Mouse (Mus musculus) liver, embryonic 16.5 days (tissue): ENCODE measurements around the gene Strn4. TPM values are rescaled to one million over a fixed set of nuclear protein-coding genes. Genes with fewer than 3 reads are reported as not detected.
A peak's percentile ranks its signal among the peaks of the same experiment; 100 is the strongest.

Experiments
- ATAC-seq: fragments of 200-750 bp; cut with Nextera tagmentation; 2 replicates; pipeline ENCODE4 v1.8.0; 2017; ENCODE audit warnings: low read depth, mild to moderate bottlenecking, moderate number of reproducible peaks, moderate library complexity
- H3K27ac ChIP-seq: fragments of 300-500 bp; sonication (generic); 2 replicates; pipeline ENCODE4 v1.5.1; 2014; ENCODE audit warnings: mild to moderate bottlenecking, low read length
- H3K27me3 ChIP-seq: fragments of 300-500 bp; sonication (generic); 2 replicates; pipeline ENCODE4 v1.6.1; 2014; ENCODE audit warnings: low read depth, low read length, mixed read lengths; ENCODE audit not compliant: control insufficient read depth, insufficient read depth
- H3K36me3 ChIP-seq: fragments of 300-500 bp; sonication (generic); 2 replicates; pipeline ENCODE4 v1.6.1; 2014; ENCODE audit warnings: mild to moderate bottlenecking; ENCODE audit not compliant: control insufficient read depth, insufficient read depth
- H3K4me1 ChIP-seq: fragments of 300-500 bp; sonication (generic); 2 replicates; pipeline ENCODE4 v1.6.1; 2014; ENCODE audit warnings: low read depth, low read length, mixed read lengths; ENCODE audit not compliant: control insufficient read depth
- H3K4me2 ChIP-seq: fragments of 300-500 bp; sonication (generic); 2 replicates; pipeline ENCODE4 v1.6.1; 2014; ENCODE audit warnings: low read depth, low read length, mixed read lengths
- H3K4me3 ChIP-seq: fragments of 300-500 bp; sonication (generic); 2 replicates; pipeline ENCODE4 v1.5.1; 2014; ENCODE audit warnings: low read depth, mild to moderate bottlenecking, low read length
- H3K9ac ChIP-seq: fragments of 300-500 bp; sonication (generic); 2 replicates; pipeline ENCODE4 v1.6.1; 2014; ENCODE audit warnings: low read depth, low read length
- H3K9me3 ChIP-seq: fragments of 300-500 bp; sonication (generic); replicated peaks from 2 replicates; pipeline ENCODE4 v1.6.1; 2016; ENCODE audit warnings: low read length; ENCODE audit not compliant: control insufficient read depth
- WGBS: fragments of 180-500 bp; shearing (Covaris S2); extraction: QIAGEN DNeasy Blood & Tissue Kit; methylation state at CpG from one replicate; pipeline ENCODE4 v1.1.7; 2014; ENCODE audit not compliant: insufficient replicate concordance; 5-methylcytosine and 5-hydroxymethylcytosine counted together
- polyA plus RNA-seq: library from polyadenylated mRNA; unstranded; fragments of >200 nt; fragmentation: Nextera tagmentation; extraction: Ambion mirVana; gene quantifications from 2 replicates; pipeline ENCODE4 v1.2.1, GENCODE M21; 2015

Gene Strn4
- polyA plus RNA-seq, 1 experiment from 2014 or later, result 29.8 TPM

DNA sequence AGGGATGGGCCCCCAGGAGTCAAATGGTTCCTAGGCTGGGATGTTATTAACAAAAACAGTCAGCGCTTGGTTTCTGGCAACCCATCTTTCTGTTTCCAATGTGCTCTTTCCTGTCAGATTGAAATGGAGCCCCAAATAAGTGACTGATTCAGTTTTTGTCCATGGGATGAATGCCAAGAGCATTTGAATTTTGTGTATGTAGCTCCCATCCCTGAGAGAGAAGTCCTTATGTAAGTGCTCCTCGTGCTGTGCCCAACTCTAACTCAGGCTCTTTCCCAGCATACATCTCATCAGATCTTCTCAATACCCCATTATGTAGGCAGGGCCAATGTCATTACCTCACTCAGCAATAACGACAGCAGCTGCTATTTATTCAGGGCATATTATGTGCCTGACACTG lies 2.0 kb downstream of the Strn4 start:
- no peaks in the 10 kb centered on the region for H3K27me3 ChIP-seq
- peaks cover 4% of the 10 kb centered on the region; the same call in 1 of the 2 replicates for H3K36me3 ChIP-seq
- ATAC-seq, result no peak
- peak overlapping the region; percentile 99 for H3K4me2 ChIP-seq
- no peak overlapping the region for H3K27ac ChIP-seq
- peak overlapping the region; percentile 90 for H3K4me3 ChIP-seq
- H3K9me3 ChIP-seq, result no peaks in the 10 kb centered on the region
- WGBS, result 69% methylated on average over 3 of the region's 3 CpGs
- H3K9ac ChIP-seq, result peak overlapping the region; percentile 97
- H3K4me1 ChIP-seq, result peaks cover 62% of the 10 kb centered on the region

DNA sequence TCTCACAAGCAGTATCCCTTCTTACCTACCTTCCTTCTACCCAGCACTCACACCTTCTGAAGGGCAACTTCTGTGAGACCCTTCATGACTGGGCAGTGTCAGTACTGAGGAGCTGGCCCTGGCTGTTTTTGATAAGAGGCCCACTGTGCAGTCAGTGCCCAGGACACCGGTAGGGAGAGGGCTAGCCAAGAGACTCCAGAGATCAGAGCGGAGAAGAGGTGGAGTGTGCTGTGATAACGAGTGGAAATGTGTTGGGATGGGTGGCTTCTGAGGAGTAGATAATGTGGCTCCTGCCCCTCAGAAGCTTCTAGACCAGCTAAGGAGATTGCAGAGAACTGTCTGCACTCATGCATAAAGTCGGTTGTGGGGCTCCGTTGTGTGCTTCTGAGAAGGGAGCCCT lies 4.1 kb downstream of the Strn4 start:
- 11% methylated on average over 5 of the region's 5 CpGs for WGBS
- H3K4me3 ChIP-seq, result peak overlapping the region; percentile 15; the same call in 1 of the 2 replicates

DNA sequence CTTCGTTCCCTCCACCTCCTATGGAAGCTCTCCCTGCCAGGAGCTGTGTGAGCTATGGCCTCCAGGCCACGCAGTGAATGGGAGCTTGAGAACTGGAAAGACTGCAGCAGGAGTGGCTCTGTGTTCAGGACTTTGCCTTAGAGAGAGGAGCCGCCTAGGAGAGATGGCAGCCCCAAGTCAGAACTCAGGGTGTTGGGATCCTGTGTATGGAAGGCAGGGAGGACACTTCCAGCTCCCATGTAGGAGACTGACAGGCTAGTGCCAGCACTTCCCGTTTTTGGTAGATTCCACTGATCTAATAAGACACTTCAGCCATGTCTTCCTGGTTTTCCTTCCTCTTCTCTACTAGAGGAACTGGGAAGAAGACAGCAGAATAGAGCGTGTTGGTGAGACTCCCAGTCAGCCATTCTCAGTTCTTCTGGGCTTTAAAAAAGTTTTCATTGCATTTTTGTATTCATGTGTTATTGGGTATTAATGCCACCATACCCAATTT lies 4.6 kb downstream of the Strn4 start:
- H3K4me3 ChIP-seq, result no peak overlapping the region
- 33% methylated on average over 5 of the region's 5 CpGs for WGBS
- peak overlapping the region; percentile 47 for H3K4me2 ChIP-seq
- H3K36me3 ChIP-seq, result peaks cover 20% of the 10 kb centered on the region
- no peaks in the 10 kb centered on the region for H3K27me3 ChIP-seq
- ATAC-seq, result no peak
- peak overlapping the region; percentile 31 for H3K27ac ChIP-seq
- peaks cover 62% of the 10 kb centered on the region for H3K4me1 ChIP-seq
- no peaks in the 10 kb centered on the region for H3K9me3 ChIP-seq
- peak overlapping the region; percentile 38; the same call in 1 of the 2 replicates for H3K9ac ChIP-seq

More for the DNA sequence above, 4.1 kb downstream of the Strn4 start:
- peak overlapping the region; percentile 38 for H3K9ac ChIP-seq
- H3K4me1 ChIP-seq, result peaks cover 62% of the 10 kb centered on the region
- peaks cover 17% of the 10 kb centered on the region for H3K36me3 ChIP-seq
- no peaks in the 10 kb centered on the region for H3K27me3 ChIP-seq
- H3K9me3 ChIP-seq, result no peaks in the 10 kb centered on the region
- H3K27ac ChIP-seq, result peak overlapping the region; percentile 31
- peak; percentile 71 for ATAC-seq
- H3K4me2 ChIP-seq, result peak overlapping the region; percentile 47

DNA sequence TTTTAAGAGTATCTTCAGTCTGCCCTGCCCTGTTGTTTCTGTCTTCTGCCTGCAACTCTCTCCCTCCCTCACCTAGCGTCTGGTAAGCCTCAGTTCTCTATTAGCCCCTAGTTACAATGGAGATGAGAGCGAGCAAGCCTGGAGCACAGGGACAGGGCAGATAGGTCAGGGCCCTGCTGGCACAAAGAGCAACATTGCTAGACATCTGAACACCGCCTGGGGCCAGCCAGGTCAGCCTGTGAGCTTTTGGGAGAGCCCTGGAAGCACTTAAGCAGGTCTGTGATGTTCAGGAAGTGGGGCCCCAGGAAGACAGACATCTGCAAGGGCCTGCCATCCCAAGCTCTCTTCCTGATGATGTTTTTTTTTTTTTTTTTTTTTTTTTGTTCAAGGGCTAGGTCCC lies 5.4 kb downstream of the Strn4 start:
- Histone ChIP-seq H3K4me2 (no peak overlapping the region), H3K4me1 (peaks cover 54% of the 10 kb centered on the region), H3K4me3 (no peak overlapping the region), H3K9me3 (no peaks in the 10 kb centered on the region), H3K27ac (no peak overlapping the region), H3K9ac (no peak overlapping the region), H3K36me3 (peaks cover 26% of the 10 kb centered on the region), H3K27me3 (no peaks in the 10 kb centered on the region)
- WGBS, result 60% methylated on average over 3 of the region's 3 CpGs
- no peak for ATAC-seq

DNA sequence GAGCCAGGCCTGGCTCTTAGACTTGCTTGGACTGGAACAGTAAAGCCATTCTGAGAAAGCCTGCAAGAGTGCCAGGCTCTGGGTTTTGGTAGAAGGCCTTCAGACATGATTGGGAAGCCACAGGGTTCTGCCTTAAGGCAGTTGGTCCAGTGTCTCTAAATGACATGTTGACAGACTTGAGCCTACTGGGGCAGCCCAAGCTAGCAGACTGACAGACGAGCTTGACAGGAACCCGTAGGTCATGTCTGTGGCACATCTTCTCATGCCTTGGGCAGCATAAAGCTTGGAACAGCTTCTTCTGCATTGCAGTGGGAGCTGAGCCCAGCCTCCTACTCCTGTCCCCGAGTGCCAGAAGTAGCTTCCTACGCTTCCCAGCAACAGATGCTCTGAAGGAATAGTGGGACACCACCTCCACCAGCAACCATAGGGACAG lies 6.0 kb downstream of the Strn4 start:
- Histone ChIP-seq H3K4me1 (peaks cover 56% of the 10 kb centered on the region), H3K9ac (no peak overlapping the region)

DNA sequence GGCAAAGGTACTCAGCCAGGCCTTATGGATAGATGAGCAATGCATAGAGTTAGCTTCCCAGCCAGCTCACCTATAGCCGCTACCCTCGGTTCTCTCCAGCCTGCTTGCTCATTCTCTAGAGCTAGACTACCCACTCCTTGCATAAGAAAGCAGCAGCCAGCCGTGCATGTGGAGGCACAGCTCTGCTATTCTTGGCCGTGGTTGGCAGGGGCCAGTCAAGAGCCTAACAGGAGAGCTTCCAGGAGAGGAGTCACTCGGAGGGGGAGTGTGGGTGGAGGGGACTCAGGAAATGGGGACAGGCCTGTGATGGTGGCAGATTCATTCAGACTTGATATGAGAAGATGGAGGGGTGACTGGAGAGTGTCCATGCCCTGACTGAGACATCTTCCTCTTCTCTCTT lies 8.0 kb downstream of the Strn4 start:
- no peak overlapping the region for H3K4me3 ChIP-seq
- no peak overlapping the region for H3K4me2 ChIP-seq
- H3K9ac ChIP-seq, result no peak overlapping the region
- H3K4me1 ChIP-seq, result peaks cover 40% of the 10 kb centered on the region
- 67% methylated on average over 5 of the region's 5 CpGs for WGBS
- H3K27ac ChIP-seq, result no peak overlapping the region
- ATAC-seq, result no peak
- no peaks in the 10 kb centered on the region for H3K9me3 ChIP-seq
- peaks cover 42% of the 10 kb centered on the region for H3K36me3 ChIP-seq
- H3K27me3 ChIP-seq, result no peaks in the 10 kb centered on the region

More for the DNA sequence above, 6.0 kb downstream of the Strn4 start:
- no peak overlapping the region for H3K4me2 ChIP-seq
- no peak for ATAC-seq
- 71% methylated on average over 4 of the region's 4 CpGs for WGBS
- no peak overlapping the region for H3K27ac ChIP-seq
- H3K27me3 ChIP-seq, result no peaks in the 10 kb centered on the region
- peaks cover 32% of the 10 kb centered on the region for H3K36me3 ChIP-seq
- H3K4me3 ChIP-seq, result no peak overlapping the region
- no peaks in the 10 kb centered on the region for H3K9me3 ChIP-seq

DNA sequence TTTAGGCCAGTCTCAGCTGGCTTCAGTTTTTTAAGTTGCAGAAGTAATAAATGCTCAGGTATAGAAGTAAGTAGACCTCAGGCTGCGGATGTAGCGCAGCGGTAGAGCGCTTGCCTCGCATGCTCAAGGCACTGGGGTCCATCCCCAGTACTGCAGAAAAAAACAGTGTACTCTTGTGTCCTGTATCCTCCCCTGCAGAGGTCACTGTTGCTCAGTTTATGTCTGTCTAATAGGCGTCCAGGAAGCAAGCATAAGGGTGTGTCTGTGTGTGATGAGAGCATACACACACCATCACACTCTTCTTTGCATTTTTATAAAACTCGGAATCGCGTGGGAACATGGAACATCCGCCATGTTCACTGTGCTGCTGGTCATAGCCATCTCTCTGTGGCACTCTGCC lies 10.1 kb downstream of the Strn4 start:
- H3K4me2 ChIP-seq, result no peak overlapping the region
- H3K4me1 ChIP-seq, result peaks cover 20% of the 10 kb centered on the region
- peaks cover 55% of the 10 kb centered on the region for H3K36me3 ChIP-seq
- H3K27me3 ChIP-seq, result no peaks in the 10 kb centered on the region
- H3K9me3 ChIP-seq, result no peaks in the 10 kb centered on the region
- no peak overlapping the region for H3K9ac ChIP-seq
- 0 out of 2 replicates have a peak, but pooled peaks have one; percentile 26 for ATAC-seq
- no peak overlapping the region for H3K4me3 ChIP-seq
- WGBS, result 67% methylated on average over 10 of the region's 10 CpGs
- H3K27ac ChIP-seq, result no peak overlapping the region

DNA sequence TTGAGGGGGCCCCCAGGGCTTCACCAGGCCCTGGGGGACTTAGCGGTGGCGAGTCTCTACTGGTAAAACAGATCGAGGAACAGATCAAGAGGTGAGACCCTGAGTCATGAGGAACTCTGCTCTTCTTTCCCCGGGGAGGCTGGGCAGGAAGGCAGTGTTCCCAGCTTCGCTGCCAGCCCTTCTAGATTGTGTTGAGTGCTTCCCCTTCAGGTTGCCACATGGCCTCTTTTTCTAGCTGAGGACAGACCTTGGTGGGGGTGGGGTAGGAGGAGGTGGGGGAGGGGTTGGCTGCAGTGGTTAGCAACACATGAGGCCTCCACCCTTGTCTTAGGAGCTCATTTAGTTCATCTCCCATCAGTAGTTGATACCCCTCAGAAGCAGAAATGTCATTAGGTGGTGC lies 10.9 kb downstream of the Strn4 start:
- Histone ChIP-seq H3K9ac (no peak overlapping the region), H3K27me3 (no peaks in the 10 kb centered on the region), H3K9me3 (no peaks in the 10 kb centered on the region), H3K36me3 (peaks cover 63% of the 10 kb centered on the region), H3K4me3 (no peak overlapping the region), H3K4me1 (peaks cover 13% of the 10 kb centered on the region), H3K27ac (no peak overlapping the region; the same call in 1 of the 2 replicates), H3K4me2 (no peak overlapping the region)
- WGBS, result 49% methylated on average over 5 of the region's 5 CpGs
- no peak for ATAC-seq

DNA sequence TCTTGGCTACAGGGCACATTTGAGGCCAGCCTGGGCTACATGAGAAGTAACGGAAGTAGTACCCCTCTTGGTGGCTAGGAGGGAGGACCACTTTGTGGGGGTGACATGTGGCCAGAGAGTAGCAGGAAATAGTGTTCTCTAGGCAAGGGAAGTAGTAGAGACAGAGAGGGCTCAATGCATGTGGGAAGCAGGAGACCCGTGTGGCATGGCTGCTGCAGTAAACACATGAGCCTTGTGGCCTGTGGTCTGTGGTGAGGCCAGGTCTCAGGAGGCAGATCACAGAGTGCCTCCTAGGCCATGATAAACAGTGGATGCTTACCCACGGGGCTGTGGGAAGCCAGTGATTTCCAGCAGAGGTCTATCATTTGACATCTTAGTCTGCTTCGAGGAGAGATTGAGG lies 11.6 kb downstream of the Strn4 start:
- Histone ChIP-seq H3K4me3 (no peak overlapping the region), H3K9ac (no peak overlapping the region), H3K4me1 (peaks cover 7% of the 10 kb centered on the region), H3K4me2 (no peak overlapping the region), H3K27ac (no peak overlapping the region), H3K36me3 (peaks cover 70% of the 10 kb centered on the region), H3K27me3 (no peaks in the 10 kb centered on the region), H3K9me3 (no peaks in the 10 kb centered on the region)
- 51% methylated on average over 4 of the region's 4 CpGs for WGBS
- no peak for ATAC-seq
